Mouse (Mus musculus): ENCODE results near the gene Ugp2.

- TF ChIP-seq CTCF (IDR thresholded peaks at IDR 0.05; ENCODE audit: low read depth) = no peak
- TF ChIP-seq EP300 (IDR thresholded peaks at IDR 0.05; ENCODE audit: low read depth) = no peak
These were observed 61.5 kb downstream of the Ugp2 start for GRCm38 (mm10) chr11:21309516-21309915.
